Mouse (Mus musculus): ENCODE data around the gene Alg14.

DNA sequence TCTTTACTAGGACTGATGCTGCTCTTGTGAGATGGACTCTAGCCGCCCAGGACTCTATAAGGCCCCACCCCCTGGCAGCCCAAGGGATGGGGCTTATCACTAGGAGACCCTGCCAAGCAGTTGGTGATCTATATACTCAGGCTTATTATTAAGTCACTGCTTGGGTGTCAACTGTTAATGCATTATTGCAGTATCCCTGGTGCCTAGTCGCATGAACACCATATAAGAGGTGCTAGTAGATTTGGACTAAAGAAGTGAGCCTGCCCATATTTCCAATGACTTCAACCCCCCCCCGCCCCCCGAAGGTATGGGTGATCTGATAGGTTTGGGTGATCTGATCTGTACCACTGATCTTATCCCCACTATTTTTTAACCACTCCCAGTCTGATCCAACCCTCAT is 8.6 kb upstream of the Alg14 start, which contains the start of gene Tmem56:
- TF ChIP-seq CTCF (IDR thresholded peaks at IDR 0.05; ENCODE audit: control insufficient read depth, insufficient read depth, insufficient read length) (no peak), MYOG (IDR thresholded peaks at IDR 0.05; ENCODE audit: control insufficient read depth, extremely low read depth, insufficient read length) (no peak), MYOD1 (IDR thresholded peaks at IDR 0.05; ENCODE audit: control insufficient read depth, insufficient read length, low read depth) (no peak), MAX (IDR thresholded peaks at IDR 0.05) (no peak)

Measured in C2C12 (cell line).